Mouse (Mus musculus) heart, adult 2 months (tissue): ENCODE measurements at regions not wholly inside any gene's neighbourhood (a gene's known extent, or its start where the extent isn't known, plus 50 kb on each side); places are given as distances from the start of the nearest gene placed in this dataset.

ENCODE experiments used
- DNase-seq, 2 experiments: peaks; one replicate each; pipeline ENCODE4 v3.0.0; 2021
- H3K27ac ChIP-seq: fragments of 200-600 bp; 2 replicates; pipeline ENCODE4 v1.8.1; 2022
- H3K27me3 ChIP-seq: fragments of 200-500 bp; 2 replicates; pipeline ENCODE4 v1.6.1; 2012; ENCODE audit warnings: mild to moderate bottlenecking, low read length, inconsistent platforms, mixed read lengths; ENCODE audit not compliant: control insufficient read depth, insufficient read depth
- H3K36me3 ChIP-seq: fragments of 200-500 bp; 2 replicates; pipeline ENCODE4 v1.6.1; 2012; ENCODE audit warnings: low read length, inconsistent platforms; ENCODE audit not compliant: control insufficient read depth, insufficient read depth
- H3K4me1 ChIP-seq: fragments of 200-500 bp; 2 replicates; pipeline ENCODE4 v1.6.1; 2011; ENCODE audit warnings: low read length; ENCODE audit not compliant: control insufficient read depth, insufficient read depth
- H3K4me3 ChIP-seq: fragments of 200-600 bp; 2 replicates; pipeline ENCODE4 v1.8.1; 2022
- H3K79me2 ChIP-seq: fragments of 200-500 bp; replicated peaks from 2 replicates; pipeline ENCODE4 v1.6.1; 2012; ENCODE audit warnings: mild to moderate bottlenecking, inconsistent platforms, low read length, moderate library complexity, mixed read lengths; ENCODE audit not compliant: control insufficient read depth, insufficient read depth
- H3K9ac ChIP-seq: fragments of 200-500 bp; 2 replicates; pipeline ENCODE4 v1.6.1; 2012; ENCODE audit warnings: low read depth, mild to moderate bottlenecking, control low read depth, inconsistent platforms, low read length, mixed read lengths
- CTCF ChIP-seq: fragments of 200-600 bp; IDR thresholded peaks from 2 replicates; pipeline ENCODE4 v1.8.1; 2022; ENCODE audit warnings: antibody characterized with exemption, mild to moderate bottlenecking, moderate library complexity
- EP300 ChIP-seq: fragments of 200-500 bp; IDR thresholded peaks from 2 replicates; pipeline ENCODE4 v1.6.1; 2011; ENCODE audit warnings: low read depth, low read length, control low read depth; ENCODE audit not compliant: insufficient read depth
- POLR2A ChIP-seq: fragments of 200-500 bp; IDR thresholded peaks from 2 replicates; pipeline ENCODE4 v1.6.1; 2011; ENCODE audit warnings: mild to moderate bottlenecking, low read depth, low read length, control low read depth; ENCODE audit not compliant: insufficient read depth
- WGBS: fragments of 180-500 bp; shearing (Covaris S2); methylation state at CpG from one replicate; pipeline ENCODE4 v1.1.7; 2018; 5-methylcytosine and 5-hydroxymethylcytosine counted together
- intact Hi-C: fragments of 180-260 bp; cut with DNase I; formaldehyde crosslinking; loops from one replicate; pipeline ENCODE4 v1.15.1; 2025

DNA sequence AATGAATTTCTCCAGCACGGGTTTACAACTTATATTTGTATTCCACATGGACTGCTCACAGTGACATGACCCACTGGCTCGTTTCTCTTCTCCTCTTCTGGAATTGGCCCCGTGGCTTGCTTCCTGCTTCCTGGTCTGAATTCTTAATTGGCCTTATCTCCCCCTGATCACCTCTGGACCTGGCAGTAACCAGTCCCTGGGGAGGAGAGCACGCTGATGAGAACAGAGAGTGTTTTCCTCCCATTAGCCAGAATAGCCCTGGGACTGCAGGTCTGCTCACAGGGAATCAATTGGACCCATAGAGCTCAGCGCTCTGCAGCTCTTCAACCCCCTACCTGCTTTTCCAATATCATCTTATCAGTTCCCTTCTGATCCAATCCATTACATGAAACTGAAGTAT, 397.7 kb upstream of the Map3k7 start:
- TF ChIP-seq POLR2A (no peak), CTCF (no peak), EP300 (no peak)
- no peak overlapping the region for H3K27ac ChIP-seq
- no peak overlapping the region for H3K4me3 ChIP-seq
- no peaks in the 10 kb centered on the region for H3K79me2 ChIP-seq
- H3K4me1 ChIP-seq = peaks cover 9% of the 10 kb centered on the region
- no peak overlapping the region for H3K9ac ChIP-seq
- WGBS = 26% methylated on average over 5 of the region's 5 CpGs
- intact Hi-C loops = loop anchor here (10.0 kb wide), 1 partner anchor 151 kb away; no protein-coding TSS in a partner anchor
- no peaks in the 10 kb centered on the region; the same call in 1 of the 2 replicates for H3K27me3 ChIP-seq
- no peaks in the 10 kb centered on the region; the same call in 1 of the 2 replicates for H3K36me3 ChIP-seq
- DNase-seq = peak; percentile 20 to 21

DNA sequence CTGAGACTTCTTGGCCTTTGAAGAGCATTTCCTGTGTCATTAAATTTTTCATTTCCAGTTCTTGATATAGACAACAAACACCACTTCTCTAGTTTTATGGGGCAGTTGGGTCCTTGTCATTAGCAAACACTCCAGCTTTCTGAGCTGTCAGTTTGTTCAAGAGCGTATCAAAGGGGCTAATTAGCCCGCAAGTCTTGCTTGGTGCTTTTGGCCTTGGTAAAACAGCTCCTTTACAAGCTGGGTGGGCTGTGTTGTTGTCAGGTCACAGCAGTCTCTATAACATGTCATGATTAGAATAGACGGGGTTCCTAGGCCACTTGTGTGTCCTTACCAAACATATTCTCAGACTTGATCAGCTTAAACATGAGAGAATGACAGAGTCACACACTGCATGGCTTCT, 397.1 kb upstream of the Map3k7 start:
- Histone ChIP-seq H3K4me3 (no peak overlapping the region), H3K27ac (no peak overlapping the region), H3K79me2 (no peaks in the 10 kb centered on the region), H3K9ac (no peak overlapping the region), H3K4me1 (peaks cover 9% of the 10 kb centered on the region), H3K36me3 (no peaks in the 10 kb centered on the region; the same call in 1 of the 2 replicates), H3K27me3 (no peaks in the 10 kb centered on the region; the same call in 1 of the 2 replicates)
- DNase-seq = no peak
- WGBS = 85% methylated on average over 3 of the region's 3 CpGs
- no peak for TF ChIP-seq CTCF
- TF ChIP-seq EP300 = no peak
- TF ChIP-seq POLR2A = no peak
- intact Hi-C loops = loop anchor here (10.0 kb wide), 1 partner anchor 152 kb away; no protein-coding TSS in a partner anchor

DNA sequence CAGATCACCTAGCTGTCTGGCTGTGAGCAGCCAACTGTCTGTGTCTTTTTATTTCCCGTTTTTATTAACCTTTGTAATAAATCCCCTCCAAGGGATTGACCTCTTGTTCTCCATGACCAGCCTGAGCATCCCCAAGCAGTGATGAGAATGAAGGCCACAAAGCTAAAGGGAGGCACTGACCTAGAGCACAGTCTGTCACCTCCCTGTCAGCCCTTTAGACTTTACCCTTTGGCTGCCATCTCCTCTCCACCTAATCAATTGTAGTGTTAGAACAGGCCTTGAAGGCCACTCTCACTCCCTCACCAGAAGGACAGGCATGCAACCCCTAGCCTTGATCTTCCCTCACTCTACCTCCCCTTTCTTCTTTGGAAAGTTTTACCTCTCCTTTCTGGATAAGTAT, 394.2 kb upstream of the Map3k7 start:
- no peaks in the 10 kb centered on the region for H3K79me2 ChIP-seq
- no peak overlapping the region for H3K9ac ChIP-seq
- H3K36me3 ChIP-seq = no peaks in the 10 kb centered on the region; the same call in 1 of the 2 replicates
- TF ChIP-seq CTCF (no peak), POLR2A (no peak), EP300 (no peak)
- intact Hi-C loops = loop anchor here (10.0 kb wide), 1 partner anchor 155 kb away; no protein-coding TSS in a partner anchor
- H3K4me3 ChIP-seq = no peak overlapping the region
- no peak for DNase-seq
- no peak overlapping the region for H3K27ac ChIP-seq
- no peaks in the 10 kb centered on the region; the same call in 1 of the 2 replicates for H3K27me3 ChIP-seq
- H3K4me1 ChIP-seq = peaks cover 6% of the 10 kb centered on the region; the same call in 1 of the 2 replicates
- WGBS = 57% methylated on average over 1 of the region's 1 CpGs

DNA sequence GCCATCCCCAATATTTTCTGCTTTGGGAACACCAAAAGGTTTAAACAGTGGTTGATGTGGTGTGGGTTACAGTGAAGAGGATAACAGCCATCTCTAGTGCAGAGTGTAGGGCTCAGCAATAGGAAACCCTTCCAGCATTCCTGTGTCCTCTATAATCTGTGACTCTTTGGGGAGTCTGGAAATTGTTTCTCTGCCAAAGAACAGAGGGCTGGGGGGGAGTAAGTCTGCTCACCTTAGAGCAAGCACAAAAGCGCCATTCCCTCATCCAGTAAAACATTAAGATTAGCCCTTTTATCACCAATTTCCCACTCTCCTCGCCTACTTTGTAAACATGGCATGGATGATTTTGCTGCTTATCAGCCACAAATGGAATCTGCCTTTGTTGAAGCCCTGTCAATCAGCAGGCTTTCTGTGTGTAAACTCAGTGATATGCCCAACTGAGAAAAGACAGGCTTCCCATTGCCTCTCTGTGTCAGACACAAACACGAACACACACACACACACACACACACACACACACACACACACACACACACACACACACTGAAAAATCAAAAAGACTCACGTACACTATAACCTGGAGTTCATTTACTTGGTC, 386.8 kb upstream of the Map3k7 start:
- no peak overlapping the region for H3K9ac ChIP-seq
- WGBS = 34% methylated on average over 4 of the region's 4 CpGs
- TF ChIP-seq POLR2A (no peak), CTCF (no peak), EP300 (no peak)
- H3K4me1 ChIP-seq = no peaks in the 10 kb centered on the region
- no peak for DNase-seq
- no peaks in the 10 kb centered on the region for H3K27me3 ChIP-seq
- no peak overlapping the region for H3K27ac ChIP-seq
- H3K79me2 ChIP-seq = no peaks in the 10 kb centered on the region; the same call in 1 of the 2 replicates
- intact Hi-C loops = no loop called here
- no peaks in the 10 kb centered on the region for H3K36me3 ChIP-seq
- H3K4me3 ChIP-seq = no peak overlapping the region

DNA sequence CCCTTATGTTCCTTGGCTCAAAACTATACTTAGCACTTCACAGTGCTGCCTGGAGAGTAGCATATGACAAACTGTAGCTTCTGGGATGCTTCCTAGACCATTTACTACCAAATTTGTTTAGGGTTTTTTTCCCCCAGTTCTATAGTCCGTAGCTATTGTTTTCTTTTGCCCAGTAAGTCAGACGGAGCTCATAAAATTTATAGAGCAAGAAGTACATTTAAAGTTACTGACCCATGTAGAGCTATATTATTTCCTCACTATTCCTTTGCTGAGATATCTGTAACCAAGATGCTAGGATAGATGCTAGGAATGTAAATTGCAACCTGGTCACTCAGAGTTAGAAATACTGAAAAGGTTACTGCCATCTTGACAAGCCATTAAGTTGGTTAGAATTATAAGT, 380.4 kb upstream of the Map3k7 start:
- Histone ChIP-seq H3K27me3 (no peaks in the 10 kb centered on the region), H3K27ac (no peak overlapping the region), H3K36me3 (no peaks in the 10 kb centered on the region), H3K79me2 (no peaks in the 10 kb centered on the region), H3K4me3 (no peak overlapping the region), H3K9ac (no peak overlapping the region), H3K4me1 (no peaks in the 10 kb centered on the region)
- 79% methylated on average over 2 of the region's 2 CpGs for WGBS
- intact Hi-C loops = no loop called here
- no peak for DNase-seq
- no peak for TF ChIP-seq CTCF
- no peak for TF ChIP-seq EP300
- no peak for TF ChIP-seq POLR2A

DNA sequence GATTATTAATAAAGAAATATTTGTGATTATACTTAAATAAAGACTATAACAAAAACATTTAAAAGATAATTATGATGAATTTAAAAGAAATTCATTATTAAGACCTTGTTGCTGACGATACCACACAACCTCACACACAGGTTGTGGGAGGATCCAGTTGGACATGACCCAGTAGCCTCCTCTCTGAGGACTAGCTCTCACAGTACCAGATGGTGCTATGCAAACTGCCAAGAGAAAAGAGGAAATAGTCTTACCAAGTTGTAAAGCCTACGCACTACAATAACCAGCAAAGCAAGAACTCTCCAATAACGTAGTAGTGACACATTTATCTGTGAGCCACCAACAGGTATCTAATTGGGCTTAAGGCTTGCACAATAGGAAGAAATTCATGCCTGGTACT, 379.7 kb upstream of the Map3k7 start:
- intact Hi-C loops = no loop called here
- no peaks in the 10 kb centered on the region for H3K4me1 ChIP-seq
- H3K27ac ChIP-seq = no peak overlapping the region
- DNase-seq = no peak
- no peak overlapping the region for H3K4me3 ChIP-seq
- no peak overlapping the region for H3K9ac ChIP-seq
- TF ChIP-seq POLR2A (no peak), CTCF (no peak), EP300 (no peak)
- no peaks in the 10 kb centered on the region for H3K79me2 ChIP-seq
- H3K36me3 ChIP-seq = no peaks in the 10 kb centered on the region
- 77% methylated on average over 3 of the region's 3 CpGs for WGBS
- H3K27me3 ChIP-seq = no peaks in the 10 kb centered on the region
